Mouse (Mus musculus): ENCODE data around the gene Son. TPM values are rescaled to one million over a fixed set of nuclear protein-coding genes. Genes with fewer than 3 reads are reported as not detected.

The Son gene
- polyA plus RNA-seq, 1 experiment from 2014 or later = 138 TPM

- DNase-seq (ENCODE audit: low spot score) = no peak
- no peak overlapping the region for H3K4me3 ChIP-seq (ENCODE audit: low read depth, low read length)
- H3K9me3 ChIP-seq (ENCODE audit: control insufficient read depth, low read length) = no peaks in the 10 kb centered on the region
- no peak for ATAC-seq (replicated peaks; ENCODE audit: low FRiP score, low TSS enrichment, low read depth)
- no peak overlapping the region for H3K27ac ChIP-seq (ENCODE audit: low read depth)
- H3K4me2 ChIP-seq (ENCODE audit: low read length) = no peak overlapping the region
- peaks cover 45% of the 10 kb centered on the region for H3K36me3 ChIP-seq (ENCODE audit: control insufficient read depth, insufficient read depth, low read length)
- no peak overlapping the region for H3K9ac ChIP-seq (ENCODE audit: low read length)
- no peaks in the 10 kb centered on the region for H3K27me3 ChIP-seq (replicated peaks; ENCODE audit: control insufficient read depth, insufficient read depth, low read length)
- peaks cover 10% of the 10 kb centered on the region; the same call in 1 of the 2 replicates for H3K4me1 ChIP-seq (replicated peaks; ENCODE audit: control insufficient read depth, insufficient read depth, low read length)
- WGBS = 84% methylated on average over 5 of the region's 5 CpGs
Observed at GRCm38 (mm10) chr16:91685526-91685925, 38.2 kb downstream of the Son start.

GRCm38 (mm10) chr16:91686369-91686768, 39.1 kb downstream of the Son start:
- peaks cover 10% of the 10 kb centered on the region; the same call in 1 of the 2 replicates for H3K4me1 ChIP-seq (replicated peaks; ENCODE audit: control insufficient read depth, insufficient read depth, low read length)
- H3K9ac ChIP-seq (ENCODE audit: low read length) = no peak overlapping the region
- H3K9me3 ChIP-seq (ENCODE audit: control insufficient read depth, low read length) = no peaks in the 10 kb centered on the region
- H3K27me3 ChIP-seq (replicated peaks; ENCODE audit: control insufficient read depth, insufficient read depth, low read length) = no peaks in the 10 kb centered on the region
- no peak overlapping the region for H3K27ac ChIP-seq (ENCODE audit: low read depth)
- WGBS = 76% methylated on average over 5 of the region's 5 CpGs
- no peak for ATAC-seq (replicated peaks; ENCODE audit: low FRiP score, low TSS enrichment, low read depth)
- no peak overlapping the region for H3K4me2 ChIP-seq (ENCODE audit: low read length)
- peaks cover 40% of the 10 kb centered on the region for H3K36me3 ChIP-seq (ENCODE audit: control insufficient read depth, insufficient read depth, low read length)
- no peak overlapping the region for H3K4me3 ChIP-seq (ENCODE audit: low read depth, low read length)
- DNase-seq (ENCODE audit: low spot score) = peak; percentile 29

GRCm38 (mm10) chr16:91688023-91688618, 40.8 kb downstream of the Son start:
- Histone ChIP-seq H3K4me3 (ENCODE audit: low read depth, low read length) (peak overlapping the region; percentile 77), H3K9ac (ENCODE audit: low read length) (peak overlapping the region; percentile 90), H3K36me3 (ENCODE audit: control insufficient read depth, insufficient read depth, low read length) (peaks cover 27% of the 10 kb centered on the region), H3K4me2 (ENCODE audit: low read length) (peak overlapping the region; percentile 68), H3K4me1 (replicated peaks; ENCODE audit: control insufficient read depth, insufficient read depth, low read length) (peaks cover 10% of the 10 kb centered on the region; the same call in 1 of the 2 replicates), H3K27me3 (replicated peaks; ENCODE audit: control insufficient read depth, insufficient read depth, low read length) (no peaks in the 10 kb centered on the region), H3K27ac (ENCODE audit: low read depth) (no peak overlapping the region; the same call in 1 of the 2 replicates), H3K9me3 (ENCODE audit: control insufficient read depth, low read length) (no peaks in the 10 kb centered on the region)
- ATAC-seq (replicated peaks; ENCODE audit: low FRiP score, low TSS enrichment, low read depth) = peak; percentile 57
- 2% methylated on average over 41 of the region's 51 CpGs for WGBS
- peak; percentile 66 for DNase-seq (ENCODE audit: low spot score)

DNA sequence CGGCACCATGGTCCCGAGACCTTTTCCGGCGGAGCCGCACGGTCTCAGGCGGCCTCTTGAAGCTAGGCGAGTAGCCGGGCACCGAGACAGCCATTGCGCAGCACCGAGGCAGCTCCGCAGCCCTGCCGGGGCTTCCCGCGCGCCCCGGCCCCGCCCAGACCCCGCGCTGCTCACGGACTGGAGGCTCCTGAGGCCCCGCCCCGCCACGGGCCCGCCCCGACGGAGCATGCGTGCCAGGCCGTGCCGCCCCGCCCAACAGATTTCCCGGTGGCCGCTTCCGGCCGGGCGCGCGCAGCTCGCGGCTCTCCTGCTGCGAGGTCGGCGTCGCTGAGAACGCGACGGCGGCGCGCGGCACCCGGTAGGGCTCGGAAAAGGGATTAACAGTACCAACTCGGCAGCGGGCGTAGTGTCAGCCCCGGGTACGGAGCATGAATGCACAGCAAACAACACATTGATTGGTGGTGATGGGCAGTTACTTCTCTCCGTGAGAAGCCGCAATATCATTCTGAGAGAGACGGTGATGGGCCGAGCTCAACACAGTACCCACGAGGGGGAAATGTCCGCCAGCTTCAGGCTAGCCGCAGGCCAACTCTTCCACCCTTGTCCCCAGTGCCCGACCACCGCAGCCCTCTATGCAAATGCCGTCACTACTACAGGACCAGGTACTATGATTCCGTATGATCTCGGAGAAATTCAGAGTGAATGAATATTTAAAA, 41.5 kb downstream of the Son start, which contains the start of gene Donson:
Gene Donson (minus strand): TSS at position 152 of the 716 bp plus-strand sequence.
- H3K4me3 ChIP-seq (ENCODE audit: low read depth, low read length) = peak within 1 kb of the TSS; percentile 77
- WGBS = under 1% methylated on average over 65 of the region's 71 CpGs
- peak within 1 kb of the TSS; percentile 68 for H3K4me2 ChIP-seq (ENCODE audit: low read length)
- no peaks in the 10 kb centered on the region for H3K27me3 ChIP-seq (replicated peaks; ENCODE audit: control insufficient read depth, insufficient read depth, low read length)
- peaks cover 10% of the 10 kb centered on the region; the same call in 1 of the 2 replicates for H3K4me1 ChIP-seq (replicated peaks; ENCODE audit: control insufficient read depth, insufficient read depth, low read length)
- peak within 1 kb of the TSS; percentile 90 for H3K9ac ChIP-seq (ENCODE audit: low read length)
- peak; percentile 98 for ATAC-seq (replicated peaks; ENCODE audit: low FRiP score, low TSS enrichment, low read depth)
- H3K9me3 ChIP-seq (ENCODE audit: control insufficient read depth, low read length) = no peaks in the 10 kb centered on the region
- H3K36me3 ChIP-seq (ENCODE audit: control insufficient read depth, insufficient read depth, low read length) = peaks cover 23% of the 10 kb centered on the region
- peak within 1 kb of the TSS; percentile 75 for H3K27ac ChIP-seq (ENCODE audit: low read depth)
- peak; percentile 93 for DNase-seq (ENCODE audit: low spot score)

- no peak overlapping the region for H3K4me3 ChIP-seq (ENCODE audit: low read depth, low read length)
- DNase-seq (ENCODE audit: low spot score) (no peak), ATAC-seq (replicated peaks; ENCODE audit: low FRiP score, low TSS enrichment, low read depth) (no peak)
- H3K4me1 ChIP-seq (replicated peaks; ENCODE audit: control insufficient read depth, insufficient read depth, low read length) = peaks cover 10% of the 10 kb centered on the region; the same call in 1 of the 2 replicates
- H3K9ac ChIP-seq (ENCODE audit: low read length) = no peak overlapping the region
- H3K27ac ChIP-seq (ENCODE audit: low read depth) = no peak overlapping the region
- H3K4me2 ChIP-seq (ENCODE audit: low read length) = peak overlapping the region; percentile 68
- no peaks in the 10 kb centered on the region for H3K9me3 ChIP-seq (ENCODE audit: control insufficient read depth, low read length)
- WGBS = 51% methylated on average over 7 of the region's 7 CpGs
- no peaks in the 10 kb centered on the region for H3K27me3 ChIP-seq (replicated peaks; ENCODE audit: control insufficient read depth, insufficient read depth, low read length)
- peaks cover 17% of the 10 kb centered on the region for H3K36me3 ChIP-seq (ENCODE audit: control insufficient read depth, insufficient read depth, low read length)
Observed at GRCm38 (mm10) chr16:91689791-91690190, 42.5 kb downstream of the Son start.

DNA sequence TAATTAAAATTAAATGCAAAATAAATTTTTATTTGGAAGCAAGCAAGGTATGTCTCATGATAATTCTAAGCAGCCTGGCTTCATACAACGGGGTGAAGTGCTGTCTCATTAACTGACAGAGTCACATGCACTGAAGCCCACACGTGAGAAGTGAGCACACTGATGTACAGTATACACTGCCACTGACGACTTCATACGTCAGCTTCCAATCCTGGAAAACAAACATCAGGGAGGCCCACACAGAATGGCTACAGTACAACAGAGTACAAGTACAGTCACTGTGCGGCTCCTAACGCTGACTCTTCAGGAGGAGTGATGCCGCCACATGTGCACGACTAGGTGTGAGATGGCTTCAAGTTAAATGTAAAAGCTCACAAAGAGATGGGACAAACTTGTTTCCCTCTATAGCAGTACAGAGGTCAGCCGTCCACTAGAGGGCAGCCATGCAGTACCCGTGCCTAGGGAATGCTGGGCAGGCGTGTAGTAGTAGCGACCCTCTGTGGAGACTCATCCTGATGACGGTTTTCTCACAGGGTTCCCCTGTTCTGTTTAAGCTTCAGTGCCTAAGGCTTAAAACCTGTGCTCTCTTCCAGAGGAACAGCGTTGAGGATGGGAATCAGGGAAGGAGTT, 47.3 kb downstream of the Son start:
- no peak overlapping the region for H3K27ac ChIP-seq (ENCODE audit: low read depth)
- 30% methylated on average over 14 of the region's 14 CpGs for WGBS

GRCm38 (mm10) chr16:91695108-91695755, 47.9 kb downstream of the Son start:
- H3K27ac ChIP-seq (ENCODE audit: low read depth) = no peak overlapping the region
- no peaks in the 10 kb centered on the region for H3K27me3 ChIP-seq (replicated peaks; ENCODE audit: control insufficient read depth, insufficient read depth, low read length)
- no peak overlapping the region for H3K4me3 ChIP-seq (ENCODE audit: low read depth, low read length)
- no peak overlapping the region for H3K9ac ChIP-seq (ENCODE audit: low read length)
- H3K36me3 ChIP-seq (ENCODE audit: control insufficient read depth, insufficient read depth, low read length) = peaks cover 37% of the 10 kb centered on the region
- 0 out of 2 replicates have a peak, but pooled peaks have one; percentile 21 for ATAC-seq (replicated peaks; ENCODE audit: low FRiP score, low TSS enrichment, low read depth)
- WGBS = 66% methylated on average over 8 of the region's 8 CpGs
- H3K9me3 ChIP-seq (ENCODE audit: control insufficient read depth, low read length) = no peaks in the 10 kb centered on the region
- no peak for DNase-seq (ENCODE audit: low spot score)
- no peak overlapping the region for H3K4me2 ChIP-seq (ENCODE audit: low read length)
- H3K4me1 ChIP-seq (replicated peaks; ENCODE audit: control insufficient read depth, insufficient read depth, low read length) = no peaks in the 10 kb centered on the region

More for the DNA sequence above, 47.3 kb downstream of the Son start:
- Histone ChIP-seq H3K9me3 (ENCODE audit: control insufficient read depth, low read length) (no peaks in the 10 kb centered on the region), H3K4me2 (ENCODE audit: low read length) (no peak overlapping the region), H3K9ac (ENCODE audit: low read length) (no peak overlapping the region), H3K27me3 (replicated peaks; ENCODE audit: control insufficient read depth, insufficient read depth, low read length) (no peaks in the 10 kb centered on the region), H3K4me3 (ENCODE audit: low read depth, low read length) (no peak overlapping the region), H3K4me1 (replicated peaks; ENCODE audit: control insufficient read depth, insufficient read depth, low read length) (no peaks in the 10 kb centered on the region), H3K36me3 (ENCODE audit: control insufficient read depth, insufficient read depth, low read length) (peaks cover 36% of the 10 kb centered on the region)
- ATAC-seq (replicated peaks; ENCODE audit: low FRiP score, low TSS enrichment, low read depth) (peak; percentile 94), DNase-seq (ENCODE audit: low spot score) (peak; percentile 93)

- H3K4me2 ChIP-seq (ENCODE audit: low read length) = no peak overlapping the region
- no peak overlapping the region for H3K4me3 ChIP-seq (ENCODE audit: low read depth, low read length)
Observed at GRCm38 (mm10) chr16:91698995-91699394, 51.7 kb downstream of the Son start.

More at GRCm38 (mm10) chr16:91698995-91699394, 51.7 kb downstream of the Son start:
- Histone ChIP-seq H3K36me3 (ENCODE audit: control insufficient read depth, insufficient read depth, low read length) (peaks cover 35% of the 10 kb centered on the region), H3K9me3 (ENCODE audit: control insufficient read depth, low read length) (no peaks in the 10 kb centered on the region), H3K9ac (ENCODE audit: low read length) (no peak overlapping the region), H3K27ac (ENCODE audit: low read depth) (no peak overlapping the region), H3K27me3 (replicated peaks; ENCODE audit: control insufficient read depth, insufficient read depth, low read length) (no peaks in the 10 kb centered on the region), H3K4me1 (replicated peaks; ENCODE audit: control insufficient read depth, insufficient read depth, low read length) (peaks cover 12% of the 10 kb centered on the region; the same call in 1 of the 2 replicates)
- no peak for DNase-seq (ENCODE audit: low spot score)
- 93% methylated on average over 1 of the region's 1 CpGs for WGBS
- no peak for ATAC-seq (replicated peaks; ENCODE audit: low FRiP score, low TSS enrichment, low read depth)

All from intestine, embryonic 14.5 days (tissue).